Comparison of ENCODE assay signal across 13 mouse cellular contexts in genomic region chr15:77354848-77355551, GRCm38 (mm10). TPM values are rescaled to one million over a fixed set of nuclear protein-coding genes. Genes with fewer than 3 reads are reported as not detected.
DNase-seq lines count a peak whose midpoint lies in the region; ATAC-seq lines count a peak whose summit lies in the region.
"Had no signal": no experiment of that assay in that cellular context is flagged by ENCODE, and none has a peak within 500 bp of the region (broad histone marks: within the 10 kb centered on the region; RNA-seq: fewer than 3 reads in every experiment).

No protein-coding gene starts in this region.

- no peaks in the 10 kb centered on the region for H3K36me3 ChIP-seq in heart, embryonic 10.5 days
- H3K36me3 ChIP-seq in forebrain, embryonic 10.5 days (replicated peaks) = no peaks in the 10 kb centered on the region
- H3K36me3 ChIP-seq in midbrain, embryonic 11.5 days (ENCODE audit: control insufficient read depth, insufficient read depth, low read length) = no peaks in the 10 kb centered on the region

- H3K4me2 ChIP-seq in midbrain, embryonic 11.5 days = 0 out of 2 replicates have a peak overlapping the region, but pooled peaks have one; percentile 17

- 0 out of 2 replicates have a peak, but pooled peaks have one; percentile 19 for ATAC-seq in midbrain, embryonic 11.5 days (ENCODE audit: low FRiP score)
- ATAC-seq: CD4-positive, CD25-positive, alpha-beta regulatory T cell, adult 4 months; lung, postnatal 0 days had no signal

- H3K4me3 ChIP-seq in heart, embryonic 10.5 days = no peak overlapping the region
- no peak overlapping the region for H3K4me3 ChIP-seq in forebrain, embryonic 10.5 days
- no peak overlapping the region for H3K4me3 ChIP-seq in midbrain, embryonic 11.5 days (ENCODE audit: low read depth, low read length)
- H3K4me3 ChIP-seq: erythroblast, embryonic 14.5 days had no signal

- DNase-seq in heart, embryonic 10.5 days (ENCODE audit: low spot score) = no peak
- DNase-seq in heart, adult 8-10 months (ENCODE audit: low spot score) = no peak
- peak; percentile 91 for DNase-seq in R1 (ENCODE audit: low read depth, low spot score)
- no peak for DNase-seq in forebrain, embryonic 10.5 days (ENCODE audit: extremely low spot score, low spot score)
- DNase-seq in midbrain, embryonic 11.5 days (ENCODE audit: low spot score, missing footprints) = peak; percentile 86
- no peak for DNase-seq in frontal cortex, postnatal 36 days (ENCODE audit: low spot score in 2 of 2)
- DNase-seq in B cell, adult 2 months = no peak
- DNase-seq in urinary bladder, postnatal 36 days (ENCODE audit: low spot score in 2 of 2) = no peak

- peak overlapping the region; percentile 25; the same call in 1 of the 2 replicates for H3K9ac ChIP-seq in midbrain, embryonic 11.5 days (ENCODE audit: low read length)

- 75% methylated on average over 6 of the region's 6 CpGs for WGBS in heart, embryonic 10.5 days
- 77% methylated on average over 6 of the region's 6 CpGs for WGBS in forebrain, embryonic 10.5 days
- WGBS in midbrain, embryonic 11.5 days = 64% methylated on average over 6 of the region's 6 CpGs

- H3K9me3 ChIP-seq in heart, embryonic 10.5 days = no peaks in the 10 kb centered on the region
- no peaks in the 10 kb centered on the region for H3K9me3 ChIP-seq in forebrain, embryonic 10.5 days
- H3K9me3 ChIP-seq in midbrain, embryonic 11.5 days (ENCODE audit: control insufficient read depth, low read length) = no peaks in the 10 kb centered on the region

- H3K27ac ChIP-seq in heart, embryonic 10.5 days = peak overlapping the region; percentile 81
- H3K27ac ChIP-seq in forebrain, embryonic 10.5 days = peak overlapping the region; percentile 69
- peak overlapping the region; percentile 48 for H3K27ac ChIP-seq in midbrain, embryonic 11.5 days (ENCODE audit: low read depth, low read length)

- H3K4me1 ChIP-seq in heart, embryonic 10.5 days = peaks cover 67% of the 10 kb centered on the region
- H3K4me1 ChIP-seq in forebrain, embryonic 10.5 days = peaks cover 65% of the 10 kb centered on the region
- H3K4me1 ChIP-seq in midbrain, embryonic 11.5 days (ENCODE audit: control insufficient read depth, insufficient read depth, low read length) = peaks cover 35% of the 10 kb centered on the region

- no peaks in the 10 kb centered on the region for H3K27me3 ChIP-seq in heart, embryonic 10.5 days (ENCODE audit: insufficient read depth, poor library complexity, severe bottlenecking)
- peaks cover 33% of the 10 kb centered on the region for H3K27me3 ChIP-seq in forebrain, embryonic 10.5 days (ENCODE audit: poor library complexity, severe bottlenecking)
- H3K27me3 ChIP-seq in midbrain, embryonic 11.5 days (ENCODE audit: control insufficient read depth, insufficient read depth, low read length) = no peaks in the 10 kb centered on the region

RNA-seq across cellular contexts. Expression of gene Apol7a, which starts 43.9 kb away (rescaled TPM):
- 0.34 TPM in 1 of 2 replicates, not detected in the other for polyA plus RNA-seq in heart, embryonic 10.5 days (2016; fragmentation: Nextera tagmentation; extraction: Ambion mirVana)
- total RNA-seq in heart, adult 8-10 months (2022) = under 1 TPM in 2 of 4 experiments, not detected in 2; 0.09 to 0.19 TPM
- polyA plus RNA-seq in forebrain, embryonic 10.5 days (2016; fragmentation: Nextera tagmentation; extraction: Ambion mirVana) = not detected in 2 replicates
- not detected in 2 replicates for polyA plus RNA-seq in midbrain, embryonic 11.5 days (2014; fragmentation: Nextera tagmentation; extraction: Ambion mirVana)
- polyA plus RNA-seq: CD4-positive, CD25-positive, alpha-beta regulatory T cell, adult 4 months; erythroblast, embryonic 14.5 days had no signal

RNA-seq across cellular contexts. Expression of gene Rbfox2, which starts 48.2 kb away (rescaled TPM):
- polyA plus RNA-seq in heart, embryonic 10.5 days (2016; fragmentation: Nextera tagmentation; extraction: Ambion mirVana) = 76.2 and 96.5 TPM in 2 replicates
- total RNA-seq in heart, adult 8-10 months (2022) = 100 to 1,000 TPM in 2 of 4 experiments, 10 to 100 TPM in 2; 87.6 to 108 (median 101) TPM
- 35.8 and 39.0 TPM in 2 replicates for polyA plus RNA-seq in forebrain, embryonic 10.5 days (2016; fragmentation: Nextera tagmentation; extraction: Ambion mirVana)
- 73.2 and 79.9 TPM in 2 replicates for polyA plus RNA-seq in midbrain, embryonic 11.5 days (2014; fragmentation: Nextera tagmentation; extraction: Ambion mirVana)
- polyA plus RNA-seq: CD4-positive, CD25-positive, alpha-beta regulatory T cell, adult 4 months; erythroblast, embryonic 14.5 days had no signal

RNA-seq across cellular contexts. Expression of gene Apol9a, which starts 55.9 kb away (rescaled TPM):
- 0.57 TPM in 1 of 2 replicates, not detected in the other for polyA plus RNA-seq in heart, embryonic 10.5 days (2016; fragmentation: Nextera tagmentation; extraction: Ambion mirVana)
- total RNA-seq in heart, adult 8-10 months (2022) = under 1 TPM in 1 of 4 experiments, not detected in 3; 0.19 TPM
- not detected in 2 replicates for polyA plus RNA-seq in forebrain, embryonic 10.5 days (2016; fragmentation: Nextera tagmentation; extraction: Ambion mirVana)
- polyA plus RNA-seq in midbrain, embryonic 11.5 days (2014; fragmentation: Nextera tagmentation; extraction: Ambion mirVana) = not detected in 2 replicates
- total RNA-seq: left cerebral cortex, postnatal 25 days had no signal
- polyA plus RNA-seq: erythroblast, embryonic 14.5 days; stomach, embryonic 16.5 days had no signal

Comparison
In these comparisons a context has a peak if more than half of its experiments do, and no peak if none do; other contexts are left out.
1. DNase-seq: peak in R1 (single experiment) and midbrain, embryonic 11.5 days (single experiment); none in heart, embryonic 10.5 days (single experiment), heart, adult 8-10 months (single experiment), forebrain, embryonic 10.5 days (single experiment), frontal cortex, postnatal 36 days (0 of 2), B cell, adult 2 months (0 of 2) and urinary bladder, postnatal 36 days (0 of 2).
2. Peak in every context shown above with its lines, with median percentiles within 50 percentile points of each other: H3K27ac ChIP-seq.